Mouse (Mus musculus): Measurements from ENCODE around the gene Ube2z.

DNA sequence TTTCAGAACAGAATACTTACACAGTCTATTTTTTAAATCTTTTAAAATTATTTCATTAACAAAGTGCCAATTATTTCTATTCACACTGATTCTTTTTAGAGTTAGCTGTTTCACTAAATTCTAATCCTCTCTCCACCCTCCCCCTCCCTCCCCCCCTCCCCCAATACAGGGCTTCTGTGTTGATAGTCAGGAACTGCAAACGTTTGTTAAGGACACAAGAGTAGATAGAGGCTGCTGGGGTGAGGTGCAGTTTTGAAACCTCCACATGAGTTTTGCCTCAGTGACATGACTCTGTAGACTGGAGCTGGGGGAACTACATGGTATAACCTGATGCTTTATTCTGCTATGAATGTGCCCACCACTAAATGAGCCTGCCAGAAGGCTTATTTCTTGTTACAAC lies 56.4 kb downstream of the Ube2z start:
- TF ChIP-seq CTCF (IDR thresholded peaks at IDR 0.05; ENCODE audit: extremely low read depth, insufficient read depth, insufficient read length, insufficient replicate concordance): no peak
- no peak for TF ChIP-seq POLR2A (IDR thresholded peaks at IDR 0.05; ENCODE audit: low read depth, low read length)
